Mouse (Mus musculus) brown adipose tissue, adult 24 weeks (tissue): ENCODE data around the gene Slc25a30. TPM values are rescaled to one million over a fixed set of nuclear protein-coding genes. Genes with fewer than 3 reads are reported as not detected.
"Not testable (repeated sequence)": the region's sequence is repeated elsewhere in the genome, so short reads cannot be mapped to it uniquely, and the experiment has no call there.

Source experiments
- H3K27ac ChIP-seq: fragments of 200-500 bp; replicated peaks from 2 replicates; pipeline ENCODE4 v1.5.1; 2012; ENCODE audit warnings: low read depth, mild to moderate bottlenecking, low read length
- H3K4me1 ChIP-seq: fragments of 200-500 bp; 2 replicates; pipeline ENCODE4 v1.6.1; 2012; ENCODE audit warnings: low read length, mixed read lengths; ENCODE audit not compliant: control insufficient read depth, insufficient read depth, insufficient read length
- H3K4me3 ChIP-seq: fragments of 200-500 bp; 2 replicates; pipeline ENCODE4 v1.5.1; 2012; ENCODE audit warnings: low read depth, mild to moderate bottlenecking, low read length, moderate library complexity; ENCODE audit not compliant: insufficient read depth
- polyA plus RNA-seq: library from polyadenylated mRNA; stranded (reverse); fragments of >200 nt; gene quantifications from 2 replicates; pipeline ENCODE4 v1.2.4, GENCODE M21; 2012; ENCODE audit not compliant: missing spikeins, insufficient read depth, insufficient read length

The Slc25a30 gene
- polyA plus RNA-seq = 5.4 and 6.1 TPM in 2 replicates

GRCm38 (mm10) chr14:75786868-75787793 lies at the start of gene Slc25a30:
Slc25a30 (minus strand) TSS chr14:75787037.
- Histone ChIP-seq H3K4me3 (peak within 1 kb of the TSS; percentile 74), H3K4me1 (peaks cover 2% of the 10 kb centered on the region; the same call in 1 of the 2 replicates), H3K27ac (peak within 1 kb of the TSS; percentile 84)

- Histone ChIP-seq H3K4me3 (no peak overlapping the region), H3K4me1 (peaks cover 5% of the 10 kb centered on the region; the same call in 1 of the 2 replicates), H3K27ac (no peak overlapping the region)
Measured at GRCm38 (mm10) chr14:75836579-75836978, 49.7 kb upstream of the Slc25a30 start.

- Histone ChIP-seq H3K4me3 (peak overlapping the region; percentile 62), H3K27ac (peak overlapping the region; percentile 100), H3K4me1 (peaks cover 5% of the 10 kb centered on the region; the same call in 1 of the 2 replicates)
Measured at GRCm38 (mm10) chr14:75834739-75835381, 48.0 kb upstream of the Slc25a30 start.

- peaks cover 5% of the 10 kb centered on the region for H3K4me1 ChIP-seq
- H3K27ac ChIP-seq = peak overlapping the region; percentile 100
- peak overlapping the region; percentile 62 for H3K4me3 ChIP-seq
Measured at GRCm38 (mm10) chr14:75834251-75834738, 47.5 kb upstream of the Slc25a30 start.

GRCm38 (mm10) chr14:75833546-75834250 lies 46.9 kb upstream of the Slc25a30 start:
- H3K4me3 ChIP-seq = peak overlapping the region; percentile 54
- H3K27ac ChIP-seq = peak overlapping the region; percentile 98
- H3K4me1 ChIP-seq = peaks cover 11% of the 10 kb centered on the region

GRCm38 (mm10) chr14:75832982-75833381 lies 46.1 kb upstream of the Slc25a30 start:
- Histone ChIP-seq H3K27ac (peak overlapping the region; percentile 98), H3K4me1 (peaks cover 11% of the 10 kb centered on the region), H3K4me3 (no peak overlapping the region)

- Histone ChIP-seq H3K4me1 (peaks cover 11% of the 10 kb centered on the region), H3K4me3 (no peak overlapping the region), H3K27ac (no peak overlapping the region; the same call in 1 of the 2 replicates)
Measured at GRCm38 (mm10) chr14:75832031-75832430, 45.2 kb upstream of the Slc25a30 start.

GRCm38 (mm10) chr14:75829817-75830216 lies 43.0 kb upstream of the Slc25a30 start:
- not testable (repeated sequence) for H3K27ac ChIP-seq, H3K4me3 ChIP-seq
- H3K4me1 ChIP-seq = peaks cover 11% of the 10 kb centered on the region

GRCm38 (mm10) chr14:75828866-75829806 lies 42.3 kb upstream of the Slc25a30 start:
- peak overlapping the region; percentile 40 for H3K4me3 ChIP-seq
- 0 out of 2 replicates have a peak overlapping the region, but pooled peaks have one; percentile 15 for H3K27ac ChIP-seq
- H3K4me1 ChIP-seq = peaks cover 11% of the 10 kb centered on the region

- peaks cover 7% of the 10 kb centered on the region for H3K4me1 ChIP-seq
- H3K4me3 ChIP-seq = no peak overlapping the region
- no peak overlapping the region for H3K27ac ChIP-seq
Measured at GRCm38 (mm10) chr14:75828221-75828620, 41.4 kb upstream of the Slc25a30 start.

- no peak overlapping the region for H3K4me3 ChIP-seq
- H3K27ac ChIP-seq = 0 out of 2 replicates have a peak overlapping the region, but pooled peaks have one; percentile 13
- peaks cover 6% of the 10 kb centered on the region for H3K4me1 ChIP-seq
Measured at GRCm38 (mm10) chr14:75826851-75827410, 40.1 kb upstream of the Slc25a30 start.

GRCm38 (mm10) chr14:75820007-75820406 lies 33.2 kb upstream of the Slc25a30 start:
- Histone ChIP-seq H3K4me3 (no peak overlapping the region), H3K4me1 (no peaks in the 10 kb centered on the region), H3K27ac (no peak overlapping the region)

- no peak overlapping the region for H3K27ac ChIP-seq
- H3K4me3 ChIP-seq = no peak overlapping the region
- H3K4me1 ChIP-seq = no peaks in the 10 kb centered on the region
Measured at GRCm38 (mm10) chr14:75819341-75819740, 32.5 kb upstream of the Slc25a30 start.
